Mouse (Mus musculus): ENCODE measurements at regions not wholly inside any gene's neighbourhood (a gene's known extent, or its start where the extent isn't known, plus 50 kb on each side); places are given as distances from the start of the nearest gene placed in this dataset.
"Not testable (repeated sequence)": the region's sequence is repeated elsewhere in the genome, so short reads cannot be mapped to it uniquely, and the experiment has no call there.

- intact Hi-C loops (cut with DNase I); H3K4me3 ChIP-seq; DNase-seq; H3K27ac ChIP-seq: not testable (repeated sequence)
Observed at GRCm38 (mm10) chr2:95433996-95434395, 884.0 kb upstream of the Lrrc4c start.

GRCm38 (mm10) chr2:95440957-95441356 lies 877.0 kb upstream of the Lrrc4c start:
- intact Hi-C loops (cut with DNase I) = no loop called here
- DNase-seq = no peak
- Histone ChIP-seq H3K4me3 (no peak overlapping the region), H3K27ac (no peak overlapping the region)
- TF ChIP-seq CTCF (IDR thresholded peaks at IDR 0.05) = no peak

DNA sequence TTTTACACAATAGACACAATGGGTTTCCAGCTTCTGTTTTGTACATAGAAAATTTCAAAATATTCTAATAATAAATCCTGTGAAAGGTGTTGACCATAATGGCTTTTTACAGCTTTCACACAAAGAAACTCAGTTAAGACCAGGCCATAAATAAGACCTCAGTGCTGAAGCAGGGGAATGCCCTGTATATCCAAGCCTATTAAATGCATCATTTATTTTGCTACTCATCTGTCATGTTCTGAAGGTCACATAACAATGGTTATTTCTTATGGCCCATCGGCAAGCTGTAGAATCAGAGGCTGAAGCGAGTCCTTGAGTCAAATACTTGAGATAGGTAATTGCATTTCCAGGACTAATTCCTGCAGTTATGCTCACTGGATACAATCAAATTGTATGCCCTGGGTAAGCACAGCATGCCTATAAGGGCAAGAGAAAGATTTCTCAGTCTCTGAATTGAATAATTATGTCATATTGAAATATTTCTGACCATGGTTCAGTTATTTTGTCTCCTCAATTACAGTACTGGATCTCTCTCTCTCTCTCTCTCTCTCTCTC lies 874.6 kb upstream of the Lrrc4c start:
- H3K4me3 ChIP-seq = no peak overlapping the region
- H3K27ac ChIP-seq = no peak overlapping the region
- TF ChIP-seq CTCF (IDR thresholded peaks at IDR 0.05) = no peak
- DNase-seq = no peak
- intact Hi-C loops (cut with DNase I) = no loop called here

- intact Hi-C loops (cut with DNase I) = no loop called here
- Histone ChIP-seq H3K4me3 (no peak overlapping the region), H3K27ac (no peak overlapping the region)
- TF ChIP-seq CTCF (IDR thresholded peaks at IDR 0.05) = no peak
- no peak for DNase-seq
Observed at GRCm38 (mm10) chr2:95448897-95449296, 869.1 kb upstream of the Lrrc4c start.

DNA sequence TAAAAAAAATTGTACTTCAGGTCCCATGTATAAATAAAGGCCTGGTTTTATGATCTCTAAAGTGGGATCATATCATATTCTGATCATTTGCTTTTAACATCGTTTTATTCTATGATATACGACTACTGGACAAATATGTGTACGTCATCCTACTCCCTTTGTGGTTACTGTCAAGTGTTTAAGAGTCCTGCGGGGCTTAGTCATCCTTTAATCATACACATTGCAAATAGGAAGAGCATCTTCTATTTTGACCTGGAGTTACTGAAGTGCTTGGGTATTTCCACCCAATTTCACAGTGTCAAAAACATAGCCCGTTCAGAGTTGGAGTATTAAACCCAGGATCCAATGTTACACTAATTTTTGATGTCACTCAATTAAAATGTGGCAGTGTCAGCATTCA lies 838.1 kb upstream of the Lrrc4c start:
- no peak overlapping the region for H3K27ac ChIP-seq
- intact Hi-C loops (cut with DNase I) = no loop called here
- no peak for DNase-seq

GRCm38 (mm10) chr2:95483397-95483796 lies 834.6 kb upstream of the Lrrc4c start:
- intact Hi-C loops (cut with DNase I) = no loop called here
- DNase-seq = no peak
- no peak overlapping the region for H3K27ac ChIP-seq
- no peak overlapping the region for H3K4me3 ChIP-seq
- TF ChIP-seq CTCF (IDR thresholded peaks at IDR 0.05) = no peak

More for the DNA sequence above, 838.1 kb upstream of the Lrrc4c start:
- no peak overlapping the region for H3K4me3 ChIP-seq
- no peak for TF ChIP-seq CTCF (IDR thresholded peaks at IDR 0.05)

DNA sequence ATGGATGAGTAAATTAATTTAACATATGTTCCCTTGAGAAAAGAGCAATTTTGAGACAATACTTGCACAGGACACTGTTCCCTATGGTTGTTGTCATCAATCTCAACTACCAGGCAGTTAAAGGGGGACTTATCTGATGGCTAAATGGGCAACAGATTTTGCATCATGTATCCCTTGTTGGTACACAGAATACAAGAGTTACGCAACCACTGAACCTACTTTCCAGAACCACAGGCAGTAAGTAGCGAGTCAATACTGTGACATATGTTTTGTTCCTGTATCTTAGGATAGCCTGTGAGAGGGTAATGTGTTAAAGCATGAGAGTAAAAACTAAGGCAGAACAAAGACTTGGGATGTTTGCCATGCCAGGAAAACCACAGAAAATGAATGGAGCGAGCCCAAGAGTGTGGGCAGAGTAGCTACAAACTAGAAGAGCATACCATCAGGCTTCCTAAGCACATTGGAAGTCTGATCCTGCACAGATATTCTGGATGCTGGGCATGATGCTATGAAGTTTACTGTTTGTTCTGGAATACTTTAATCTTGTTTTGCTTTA lies 830.3 kb upstream of the Lrrc4c start:
- TF ChIP-seq CTCF (IDR thresholded peaks at IDR 0.05) = no peak
- Histone ChIP-seq H3K4me3 (no peak overlapping the region), H3K27ac (no peak overlapping the region)
- intact Hi-C loops (cut with DNase I) = no loop called here
- no peak for DNase-seq

DNA sequence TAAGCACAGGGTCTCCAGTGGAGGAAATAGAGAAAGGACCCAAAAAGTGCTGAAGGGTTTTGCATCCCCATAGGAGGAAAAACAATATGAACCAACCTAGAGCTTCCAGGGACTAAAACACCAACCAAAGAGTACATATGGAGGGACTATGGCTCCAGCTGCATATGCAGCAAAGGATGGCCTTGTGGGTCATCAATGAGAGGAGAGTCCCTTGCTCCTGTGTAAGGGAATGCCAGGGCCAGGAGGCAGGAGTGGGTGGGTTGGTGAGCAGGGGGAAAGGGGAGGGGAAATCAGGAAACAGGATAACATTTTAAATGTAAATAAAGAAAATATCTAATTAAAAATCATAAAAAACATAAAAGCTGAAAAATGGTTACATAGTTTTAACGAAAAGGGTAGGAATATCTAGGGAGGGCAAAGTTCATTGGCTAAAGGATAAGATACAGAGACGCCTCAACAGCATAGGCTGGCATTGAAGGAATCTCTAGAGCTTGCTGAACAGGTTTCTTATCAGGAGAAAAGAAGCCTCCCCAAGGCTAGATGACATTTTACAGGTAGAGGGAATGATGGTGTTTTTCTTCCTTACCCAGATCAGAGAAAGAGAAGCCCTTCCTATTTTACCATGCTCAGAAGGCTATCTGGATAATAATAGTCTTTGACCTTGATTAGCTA lies 823.8 kb upstream of the Lrrc4c start:
- no peak for DNase-seq
- no peak overlapping the region for H3K27ac ChIP-seq
- TF ChIP-seq CTCF (IDR thresholded peaks at IDR 0.05) = no peak
- H3K4me3 ChIP-seq = no peak overlapping the region
- intact Hi-C loops (cut with DNase I) = no loop called here

DNA sequence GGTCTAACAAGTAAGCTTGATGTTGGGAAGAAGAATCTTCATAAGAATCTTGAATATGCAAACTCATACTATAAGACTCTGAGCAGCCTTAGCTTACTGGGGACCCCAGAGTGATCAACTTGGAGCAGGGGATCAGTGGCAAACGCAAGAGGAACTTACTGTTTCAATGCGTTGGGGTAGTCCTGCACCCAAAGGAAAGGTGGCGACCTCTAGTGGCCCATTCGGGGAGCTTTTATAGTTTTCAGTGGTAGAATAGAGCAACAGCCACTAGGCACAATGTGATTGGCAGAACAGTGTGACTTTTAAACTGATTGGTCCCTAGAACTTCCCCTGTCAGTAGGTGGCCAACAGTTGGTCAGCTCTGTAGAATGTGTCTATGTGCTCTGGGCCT lies 823.3 kb upstream of the Lrrc4c start:
- H3K4me3 ChIP-seq = no peak overlapping the region
- TF ChIP-seq CTCF (IDR thresholded peaks at IDR 0.05) = peak; percentile 12; the same call in 1 of the 2 replicates
- H3K27ac ChIP-seq = no peak overlapping the region
- intact Hi-C loops (cut with DNase I) = no loop called here
- no peak for DNase-seq

DNA sequence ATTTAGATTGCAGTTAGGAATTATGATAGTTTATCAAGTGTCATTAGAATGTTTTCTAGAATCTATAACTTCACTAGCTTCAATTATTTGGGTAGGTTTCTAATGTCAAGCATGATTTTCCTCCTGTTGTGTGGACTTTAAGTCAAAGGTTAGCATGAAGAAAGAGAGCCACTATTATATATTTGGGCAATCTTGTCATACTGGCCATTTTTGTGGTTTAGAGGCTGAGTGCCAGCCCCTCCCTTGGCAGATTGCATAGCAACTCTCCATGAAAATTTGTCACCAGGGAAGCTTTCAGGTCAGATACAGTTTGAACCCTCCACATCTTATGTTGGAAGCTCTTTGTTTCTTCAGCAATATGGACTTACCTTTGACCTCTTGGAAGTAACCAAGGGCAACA lies 806.7 kb upstream of the Lrrc4c start:
- Histone ChIP-seq H3K27ac (no peak overlapping the region), H3K4me3 (no peak overlapping the region)
- intact Hi-C loops (cut with DNase I) = no loop called here
- TF ChIP-seq CTCF (IDR thresholded peaks at IDR 0.05) = no peak
- no peak for DNase-seq

DNA sequence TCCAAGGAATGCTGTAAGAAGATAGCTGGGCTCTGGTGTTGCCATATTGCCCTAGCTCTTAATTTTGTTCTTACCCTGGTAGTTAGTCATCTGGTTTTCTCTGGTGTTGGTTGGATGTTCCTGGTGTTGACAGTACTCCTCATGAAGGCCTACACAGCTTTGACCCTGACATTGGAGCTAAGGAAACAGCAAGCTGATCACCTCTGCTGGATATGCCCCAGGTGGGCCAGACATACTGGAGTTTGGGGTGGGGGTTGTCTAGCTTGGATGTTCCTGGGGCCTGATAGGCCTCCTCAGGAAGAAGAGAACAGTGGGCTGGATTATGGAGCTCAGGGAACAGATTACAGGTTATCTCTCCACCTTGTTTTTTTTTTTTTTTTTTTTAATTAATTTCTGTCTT lies 796.3 kb upstream of the Lrrc4c start:
- Histone ChIP-seq H3K4me3 (no peak overlapping the region), H3K27ac (no peak overlapping the region)
- intact Hi-C loops (cut with DNase I) = no loop called here
- DNase-seq = no peak
- no peak for TF ChIP-seq CTCF (IDR thresholded peaks at IDR 0.05)

GRCm38 (mm10) chr2:95524590-95525266 lies 793.2 kb upstream of the Lrrc4c start:
- no peak overlapping the region for H3K4me3 ChIP-seq
- no peak for DNase-seq
- intact Hi-C loops (cut with DNase I) = no loop called here
- TF ChIP-seq CTCF (IDR thresholded peaks at IDR 0.05) = no peak
- no peak overlapping the region for H3K27ac ChIP-seq

- no peak for DNase-seq
- Histone ChIP-seq H3K4me3 (no peak overlapping the region), H3K27ac (no peak overlapping the region)
- TF ChIP-seq CTCF (IDR thresholded peaks at IDR 0.05) = no peak
- intact Hi-C loops (cut with DNase I) = no loop called here
Observed at GRCm38 (mm10) chr2:95564089-95564488, 753.9 kb upstream of the Lrrc4c start.

Measured in gastrocnemius, adult 2 months (tissue).